Mouse (Mus musculus) kidney, embryonic 16.5 days (tissue): ENCODE measurements at regions not wholly inside any gene's neighbourhood (a gene's known extent, or its start where the extent isn't known, plus 50 kb on each side); places are given as distances from the start of the nearest gene placed in this dataset.
A peak's percentile ranks its signal among the peaks of the same experiment; 100 is the strongest.

ENCODE experiments used
- ATAC-seq: fragments of 200-750 bp; cut with Nextera tagmentation; 2 replicates; pipeline ENCODE4 v1.8.0; 2017; ENCODE audit warnings: moderate TSS enrichment; ENCODE audit not compliant: low FRiP score, low TSS enrichment
- H3K27ac ChIP-seq: fragments of 300-500 bp; sonication (generic); 2 replicates; pipeline ENCODE4 v1.5.1; 2014; ENCODE audit warnings: low read length
- H3K27me3 ChIP-seq: fragments of 300-500 bp; sonication (generic); 2 replicates; pipeline ENCODE4 v1.6.1; 2014; ENCODE audit warnings: low read length, control low read depth, mixed read lengths; ENCODE audit not compliant: insufficient read depth
- H3K36me3 ChIP-seq: fragments of 300-500 bp; sonication (generic); 2 replicates; pipeline ENCODE4 v1.6.1; 2014; ENCODE audit warnings: low read length, control low read depth, mixed read lengths; ENCODE audit not compliant: insufficient read depth
- H3K4me1 ChIP-seq: fragments of 300-500 bp; sonication (generic); 2 replicates; pipeline ENCODE4 v1.6.1; 2014; ENCODE audit warnings: low read length, control low read depth, mixed read lengths; ENCODE audit not compliant: insufficient read depth
- H3K4me2 ChIP-seq: fragments of 300-500 bp; sonication (generic); replicated peaks from 2 replicates; pipeline ENCODE4 v1.6.1; 2014; ENCODE audit warnings: low read depth, low read length
- H3K4me3 ChIP-seq: fragments of 300-500 bp; sonication (generic); 2 replicates; pipeline ENCODE4 v1.5.1; 2014; ENCODE audit warnings: mild to moderate bottlenecking, low read length
- H3K9ac ChIP-seq: fragments of 300-500 bp; sonication (generic); replicated peaks from 2 replicates; pipeline ENCODE4 v1.6.1; 2014; ENCODE audit warnings: low read length
- H3K9me3 ChIP-seq: fragments of 300-500 bp; sonication (generic); 2 replicates; pipeline ENCODE4 v1.6.1; 2016; ENCODE audit warnings: low read length, control low read depth
- WGBS: fragments of 180-500 bp; shearing (Covaris S2); extraction: QIAGEN DNeasy Blood & Tissue Kit; methylation state at CpG from one replicate; pipeline ENCODE4 v1.1.7; 2014; 5-methylcytosine and 5-hydroxymethylcytosine counted together

GRCm38 (mm10) chr15:96770786-96771185 lies 71.3 kb upstream of the Slc38a2 start:
- Histone ChIP-seq H3K36me3 (no peaks in the 10 kb centered on the region), H3K4me3 (no peak overlapping the region), H3K4me1 (peaks cover 20% of the 10 kb centered on the region), H3K9me3 (no peaks in the 10 kb centered on the region), H3K4me2 (no peak overlapping the region), H3K27ac (peak overlapping the region; percentile 76; the same call in 1 of the 2 replicates), H3K9ac (no peak overlapping the region), H3K27me3 (no peaks in the 10 kb centered on the region)
- ATAC-seq, result no peak
- WGBS, result 81% methylated on average over 8 of the region's 8 CpGs

GRCm38 (mm10) chr15:96770299-96770698 lies 70.8 kb upstream of the Slc38a2 start:
- H3K4me1 ChIP-seq, result peaks cover 20% of the 10 kb centered on the region
- H3K4me2 ChIP-seq, result no peak overlapping the region
- WGBS, result 60% methylated on average over 7 of the region's 7 CpGs
- ATAC-seq, result peak; percentile 57
- no peaks in the 10 kb centered on the region for H3K36me3 ChIP-seq
- no peaks in the 10 kb centered on the region for H3K27me3 ChIP-seq
- H3K9me3 ChIP-seq, result no peaks in the 10 kb centered on the region
- no peak overlapping the region for H3K9ac ChIP-seq
- peak overlapping the region; percentile 76 for H3K27ac ChIP-seq
- H3K4me3 ChIP-seq, result no peak overlapping the region

- no peak overlapping the region for H3K4me2 ChIP-seq
- H3K27ac ChIP-seq, result peak overlapping the region; percentile 76
- no peak for ATAC-seq
- no peaks in the 10 kb centered on the region for H3K36me3 ChIP-seq
- no peak overlapping the region for H3K9ac ChIP-seq
- no peaks in the 10 kb centered on the region for H3K27me3 ChIP-seq
- WGBS, result 68% methylated on average over 11 of the region's 11 CpGs
- H3K4me3 ChIP-seq, result no peak overlapping the region
- H3K9me3 ChIP-seq, result no peaks in the 10 kb centered on the region
- H3K4me1 ChIP-seq, result peaks cover 20% of the 10 kb centered on the region
Measured at GRCm38 (mm10) chr15:96769751-96770150, 70.2 kb upstream of the Slc38a2 start.

- no peak overlapping the region for H3K9ac ChIP-seq
- no peak overlapping the region for H3K27ac ChIP-seq
- no peaks in the 10 kb centered on the region for H3K27me3 ChIP-seq
- no peaks in the 10 kb centered on the region for H3K9me3 ChIP-seq
- WGBS, result 76% methylated on average over 19 of the region's 19 CpGs
- ATAC-seq, result no peak
- peaks cover 15% of the 10 kb centered on the region for H3K4me1 ChIP-seq
- no peaks in the 10 kb centered on the region for H3K36me3 ChIP-seq
- no peak overlapping the region for H3K4me3 ChIP-seq
- H3K4me2 ChIP-seq, result no peak overlapping the region
Measured at GRCm38 (mm10) chr15:96768301-96768993, 68.9 kb upstream of the Slc38a2 start.

- H3K4me1 ChIP-seq, result peaks cover 13% of the 10 kb centered on the region
- H3K36me3 ChIP-seq, result no peaks in the 10 kb centered on the region
- no peak for ATAC-seq
- WGBS, result 91% methylated on average over 5 of the region's 5 CpGs
- no peak overlapping the region for H3K4me3 ChIP-seq
- no peaks in the 10 kb centered on the region for H3K27me3 ChIP-seq
- H3K27ac ChIP-seq, result no peak overlapping the region
- no peak overlapping the region for H3K4me2 ChIP-seq
- no peaks in the 10 kb centered on the region for H3K9me3 ChIP-seq
- no peak overlapping the region for H3K9ac ChIP-seq
Measured at GRCm38 (mm10) chr15:96767188-96767587, 67.7 kb upstream of the Slc38a2 start.

- Histone ChIP-seq H3K4me1 (peaks cover 12% of the 10 kb centered on the region), H3K4me3 (no peak overlapping the region), H3K36me3 (no peaks in the 10 kb centered on the region), H3K9me3 (no peaks in the 10 kb centered on the region), H3K9ac (no peak overlapping the region), H3K27me3 (no peaks in the 10 kb centered on the region), H3K4me2 (no peak overlapping the region), H3K27ac (no peak overlapping the region)
- 95% methylated on average over 9 of the region's 9 CpGs for WGBS
- ATAC-seq, result no peak
Measured at GRCm38 (mm10) chr15:96766238-96766637, 66.7 kb upstream of the Slc38a2 start.

- no peak overlapping the region for H3K27ac ChIP-seq
- no peaks in the 10 kb centered on the region for H3K4me1 ChIP-seq
- no peak overlapping the region for H3K4me2 ChIP-seq
- no peak overlapping the region for H3K4me3 ChIP-seq
- H3K9me3 ChIP-seq, result no peaks in the 10 kb centered on the region
- ATAC-seq, result no peak
- H3K9ac ChIP-seq, result no peak overlapping the region
- H3K27me3 ChIP-seq, result no peaks in the 10 kb centered on the region
- 73% methylated on average over 1 of the region's 1 CpGs for WGBS
- no peaks in the 10 kb centered on the region for H3K36me3 ChIP-seq
Measured at GRCm38 (mm10) chr15:96763611-96764010, 64.1 kb upstream of the Slc38a2 start.

- ATAC-seq, result no peak
- no peak overlapping the region for H3K9ac ChIP-seq
- H3K4me2 ChIP-seq, result no peak overlapping the region
- peak overlapping the region; percentile 35; the same call in 1 of the 2 replicates for H3K27ac ChIP-seq
- H3K27me3 ChIP-seq, result no peaks in the 10 kb centered on the region
- no peaks in the 10 kb centered on the region for H3K36me3 ChIP-seq
- no peak overlapping the region for H3K4me3 ChIP-seq
- 60% methylated on average over 13 of the region's 13 CpGs for WGBS
- H3K9me3 ChIP-seq, result no peaks in the 10 kb centered on the region
- peaks cover 15% of the 10 kb centered on the region for H3K4me1 ChIP-seq
Measured at GRCm38 (mm10) chr15:96759078-96759995, 59.8 kb upstream of the Slc38a2 start.

GRCm38 (mm10) chr15:96757446-96758198 lies 58.1 kb upstream of the Slc38a2 start:
- WGBS, result 78% methylated on average over 9 of the region's 9 CpGs
- Histone ChIP-seq H3K9me3 (no peaks in the 10 kb centered on the region), H3K27me3 (no peaks in the 10 kb centered on the region), H3K4me1 (peaks cover 15% of the 10 kb centered on the region), H3K36me3 (no peaks in the 10 kb centered on the region), H3K27ac (no peak overlapping the region), H3K4me3 (no peak overlapping the region), H3K9ac (no peak overlapping the region), H3K4me2 (no peak overlapping the region)
- ATAC-seq, result peak; percentile 63
